Mouse (Mus musculus) olfactory bulb, adult 2 months (tissue): ENCODE data around the gene Mllt6.
"Not testable (repeated sequence)": the region's sequence is repeated elsewhere in the genome, so short reads cannot be mapped to it uniquely, and the experiment has no call there.

Experiments
- CTCF ChIP-seq: fragments of 200-500 bp; IDR thresholded peaks from 2 replicates; pipeline ENCODE4 v1.5.1; 2012; ENCODE audit warnings: low read depth, mild to moderate bottlenecking, low read length, moderate library complexity; ENCODE audit not compliant: insufficient read depth
- POLR2A ChIP-seq: fragments of 200-500 bp; IDR thresholded peaks from 2 replicates; pipeline ENCODE4 v1.6.1; 2012; ENCODE audit warnings: mild to moderate bottlenecking, low read depth, low read length, moderate library complexity; ENCODE audit not compliant: insufficient read depth

GRCm38 (mm10) chr11:97632440-97632839 lies 30.8 kb upstream of the Mllt6 start:
- TF ChIP-seq POLR2A, CTCF: not testable (repeated sequence)
